Mouse (Mus musculus): ENCODE measurements around the gene Cfap97d2.

Gene Cfap97d2

GRCm38 (mm10) chr8:13740817-13741613 is 35.3 kb downstream of the Cfap97d2 start:
- in situ Hi-C loops (cut with MseI, MboI): loop anchor here in 1 of 2 experiments (25.0 kb wide), 1 partner anchor 179 kb away; the partner anchor contains the start of gene 1700029H14Rik

- in situ Hi-C loops (cut with MseI, MboI): loop anchor here in 1 of 2 experiments (25.0 kb wide), 1 partner anchor 184 kb away; the partner anchor contains the start of gene 1700029H14Rik
Observed at GRCm38 (mm10) chr8:13746212-13746611, 40.5 kb downstream of the Cfap97d2 start.

- in situ Hi-C loops (cut with MseI, MboI): loop anchor here in 1 of 2 experiments (25.0 kb wide), 1 partner anchor 185 kb away; the partner anchor contains the start of gene 1700029H14Rik
Observed at GRCm38 (mm10) chr8:13747626-13748025, 41.9 kb downstream of the Cfap97d2 start.

DNA sequence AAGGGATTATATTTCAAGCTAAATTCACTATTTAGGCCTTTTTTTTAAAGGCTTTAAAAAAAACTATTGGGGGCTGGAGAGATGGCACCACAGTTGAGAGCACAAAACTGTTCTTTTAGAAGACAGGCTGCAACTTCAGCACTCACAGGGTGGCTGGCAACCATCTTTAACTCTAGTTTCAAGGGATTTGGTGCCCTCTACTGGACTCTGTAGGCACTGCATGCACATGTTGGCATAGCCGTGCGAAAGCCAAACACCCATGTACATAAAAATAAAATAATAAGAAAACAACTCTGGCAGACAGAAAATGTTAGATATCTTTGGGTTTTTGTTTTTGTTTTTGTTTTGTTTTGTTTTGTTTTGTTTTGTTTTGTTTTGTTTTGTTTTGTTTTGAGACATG is 48.0 kb downstream of the Cfap97d2 start:
- in situ Hi-C loops (cut with MseI, MboI): loop anchor here in 1 of 2 experiments (5.0 kb wide), 1 partner anchor 201 kb away; no protein-coding TSS in a partner anchor

DNA sequence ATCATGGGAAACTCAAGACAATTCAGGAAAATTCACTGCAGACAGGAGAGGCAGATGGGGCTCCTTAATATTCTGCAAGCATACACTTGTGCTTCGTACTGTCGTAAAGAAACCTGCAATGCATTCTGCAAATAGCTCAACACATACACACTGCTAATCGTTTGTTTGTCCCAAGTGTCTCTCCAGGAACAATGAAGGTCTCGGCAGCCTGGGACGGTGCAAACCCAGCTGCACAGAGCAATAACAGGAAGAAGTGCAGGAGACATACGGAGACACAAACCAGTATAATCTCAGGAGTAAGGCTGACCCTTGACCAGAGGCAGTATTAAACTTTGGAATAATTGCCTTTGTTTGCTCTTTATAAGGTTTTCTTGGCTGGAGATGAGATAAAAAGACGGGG is 50.8 kb downstream of the Cfap97d2 start:
- in situ Hi-C loops (cut with MseI, MboI): no loop called here

DNA sequence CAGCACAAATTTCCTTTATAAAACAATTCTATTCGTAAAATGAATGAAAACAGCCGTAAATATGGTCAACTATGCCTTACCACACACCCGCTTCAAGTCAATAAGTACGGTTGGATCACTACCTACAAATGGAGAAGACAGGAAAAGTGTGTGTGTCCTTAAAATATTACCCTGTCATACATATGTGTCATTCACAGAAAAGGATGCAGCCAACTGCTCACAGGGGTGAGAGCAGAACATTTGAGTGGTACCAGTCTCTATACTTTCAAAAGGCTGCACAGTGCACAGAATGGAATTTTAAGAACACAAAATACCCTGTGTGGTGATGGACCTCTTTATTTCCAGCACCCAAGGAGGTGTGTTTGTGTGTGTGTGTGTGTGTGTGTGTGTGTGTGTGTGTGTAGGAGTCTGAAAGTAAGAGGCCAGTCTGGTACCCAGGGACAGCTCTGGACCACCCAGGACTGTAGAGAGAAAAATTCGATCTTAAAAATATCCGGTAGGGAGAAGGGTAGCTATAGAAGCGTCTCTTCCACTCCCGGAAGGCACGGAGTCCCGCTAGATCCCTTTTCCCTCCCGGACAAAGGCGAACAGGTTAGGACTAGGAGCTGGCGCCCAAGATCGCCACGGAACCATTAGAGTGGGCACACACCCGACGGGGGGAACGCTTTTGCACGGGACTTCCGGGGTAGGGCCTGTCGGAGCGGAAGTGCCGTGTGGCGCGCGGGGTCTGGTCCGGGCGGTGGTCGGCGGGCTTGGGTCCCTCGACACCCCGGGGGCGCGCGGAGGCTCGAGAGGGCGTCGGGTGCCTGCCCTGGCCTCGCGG is 51.5 kb downstream of the Cfap97d2 start, which contains the start of gene Cdc16:
TSS of gene Cdc16 (plus strand) at position 695 of the 823 bp plus-strand sequence.
- in situ Hi-C loops (cut with MseI, MboI): no loop called here

DNA sequence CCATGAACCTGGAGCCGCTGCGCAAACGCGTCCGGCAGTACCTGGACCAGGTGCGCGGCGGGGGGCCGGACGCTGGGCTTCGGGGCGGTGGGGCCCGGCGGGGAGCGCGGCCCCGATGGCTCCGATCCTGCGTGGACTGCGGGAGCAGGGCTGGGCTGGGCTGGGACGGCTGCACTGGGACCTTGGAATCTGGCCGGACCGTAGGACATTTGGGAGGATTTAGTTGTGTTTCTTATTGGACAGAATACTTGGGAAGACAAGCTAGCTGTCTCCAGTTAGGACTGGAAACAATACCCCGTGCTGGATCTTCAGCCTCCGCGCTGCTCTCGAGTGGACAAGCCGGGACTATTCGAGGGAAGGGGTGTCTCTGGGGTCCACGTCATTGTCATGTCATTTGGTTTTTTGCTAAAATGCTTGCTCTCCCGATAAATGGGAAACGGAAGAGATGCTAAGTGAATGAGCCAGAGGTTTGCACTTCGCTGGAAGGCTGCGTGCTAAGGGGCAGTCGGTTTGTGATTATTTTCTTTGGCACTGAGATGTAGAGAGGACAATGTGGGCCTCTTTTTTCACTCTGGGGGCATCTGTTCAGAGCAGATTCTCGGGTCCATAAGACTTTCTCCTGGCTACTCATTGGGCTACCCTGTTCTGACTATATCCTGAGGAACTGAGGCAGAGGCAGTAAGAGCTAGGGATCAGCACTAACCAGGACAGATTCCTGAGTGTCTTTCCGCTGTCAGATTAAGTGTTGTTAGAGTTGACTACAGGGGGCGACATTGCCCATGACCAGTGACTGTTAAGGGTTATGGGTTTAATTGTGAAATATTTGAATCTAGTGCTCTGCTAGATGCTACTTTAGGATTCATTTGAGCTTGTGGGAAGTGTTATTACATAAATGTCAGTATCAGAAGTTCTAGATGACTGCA is 52.4 kb downstream of the Cfap97d2 start:
- in situ Hi-C loops (cut with MseI, MboI): no loop called here

- in situ Hi-C loops (cut with MseI, MboI): no loop called here
Observed at GRCm38 (mm10) chr8:13769206-13769605, 63.5 kb downstream of the Cfap97d2 start.

DNA sequence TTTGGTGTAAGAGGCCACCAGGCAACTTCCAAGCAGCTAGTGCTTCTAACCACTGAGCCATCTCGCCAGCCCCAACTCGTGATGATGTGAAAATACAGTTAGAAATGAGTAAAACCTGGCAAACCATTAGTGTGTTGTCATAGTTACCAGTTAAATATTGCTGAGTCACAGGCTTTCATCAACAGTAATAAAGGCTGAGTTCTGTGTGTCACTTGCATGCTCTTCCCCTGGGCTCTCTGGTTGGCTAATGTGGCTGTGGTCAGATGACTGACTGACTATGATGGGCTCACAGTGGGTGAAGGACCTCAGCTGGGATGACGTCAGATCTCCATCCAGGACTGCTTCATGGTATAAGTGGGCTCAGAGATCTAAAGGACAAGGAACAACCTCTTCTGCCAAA is 74.8 kb downstream of the Cfap97d2 start:
- in situ Hi-C loops (cut with MseI, MboI): no loop called here

GRCm38 (mm10) chr8:13785250-13785763 is 79.6 kb downstream of the Cfap97d2 start, which contains the start of gene Upf3a:
Upf3a (plus strand) TSS chr8:13785615.
- in situ Hi-C loops (cut with MseI, MboI): no loop called here

DNA sequence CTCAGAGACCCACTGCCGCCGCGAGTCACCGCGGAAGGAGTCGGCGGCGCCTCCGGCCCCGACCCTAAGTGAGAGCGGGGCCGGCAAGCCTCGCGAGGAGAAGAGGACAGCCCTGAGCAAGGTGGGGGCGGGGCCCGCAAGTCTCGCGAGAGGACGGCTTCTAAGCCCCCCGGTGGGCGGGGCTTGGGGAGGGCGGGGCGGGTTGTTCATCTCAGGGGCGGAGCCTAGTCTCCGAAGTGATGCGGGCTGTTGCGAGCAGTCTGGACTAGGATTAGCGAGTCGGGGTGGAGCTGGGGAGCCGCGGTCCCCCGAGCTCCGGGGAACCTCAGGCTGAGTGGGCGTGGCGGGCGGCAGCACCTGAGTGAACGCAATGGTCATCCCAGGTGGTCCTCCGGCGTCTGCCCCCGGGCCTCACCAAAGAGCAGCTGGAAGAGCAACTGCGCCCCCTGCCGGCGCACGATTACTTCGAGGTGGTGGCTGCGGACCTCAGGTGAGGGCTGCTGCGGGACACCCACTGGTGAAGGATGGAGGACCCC is 80.1 kb downstream of the Cfap97d2 start:
- in situ Hi-C loops (cut with MseI, MboI): no loop called here

- in situ Hi-C loops (cut with MseI, MboI): no loop called here
Observed at GRCm38 (mm10) chr8:13789606-13790005, 83.9 kb downstream of the Cfap97d2 start.

All from mouse trophoblast stem cell (cell line).